Mouse (Mus musculus) lung, postnatal 0 days (tissue): Measurements from ENCODE around the gene Il18r1. TPM values are rescaled to one million over a fixed set of nuclear protein-coding genes. Genes with fewer than 3 reads are reported as not detected.

Experiments
- ATAC-seq: fragments of 200-750 bp; cut with Nextera tagmentation; 2 replicates; pipeline ENCODE4 v1.8.0; 2017; ENCODE audit warnings: moderate library complexity
- DNase-seq: peaks from one replicate; pipeline ENCODE4 v3.0.0-alpha.2; 2016; ENCODE audit warnings: low spot score
- H3K27ac ChIP-seq: fragments of 300-500 bp; sonication (generic); 2 replicates; pipeline ENCODE4 v1.5.1; 2014; ENCODE audit warnings: antibody characterized with exemption, mild to moderate bottlenecking, low read length, mixed read lengths
- H3K27me3 ChIP-seq: fragments of 300-500 bp; sonication (generic); replicated peaks from 2 replicates; pipeline ENCODE4 v1.6.1; 2014; ENCODE audit warnings: low read length, mixed read lengths; ENCODE audit not compliant: insufficient read depth
- H3K36me3 ChIP-seq: fragments of 300-500 bp; sonication (generic); 2 replicates; pipeline ENCODE4 v1.6.1; 2014; ENCODE audit warnings: low read length, mixed read lengths; ENCODE audit not compliant: insufficient read depth
- H3K4me1 ChIP-seq: fragments of 300-500 bp; sonication (generic); 2 replicates; pipeline ENCODE4 v1.6.1; 2014; ENCODE audit warnings: antibody characterized with exemption, low read depth, low read length, mixed read lengths; ENCODE audit not compliant: insufficient read depth
- H3K4me2 ChIP-seq: fragments of 300-500 bp; sonication (generic); replicated peaks from 2 replicates; pipeline ENCODE4 v1.6.1; 2014; ENCODE audit warnings: low read depth, mild to moderate bottlenecking, low read length, moderate library complexity, mixed read lengths
- H3K4me3 ChIP-seq: fragments of 300-500 bp; sonication (generic); 2 replicates; pipeline ENCODE4 v1.5.1; 2014; ENCODE audit warnings: low read depth, low read length
- H3K9ac ChIP-seq: fragments of 300-500 bp; sonication (generic); replicated peaks from 2 replicates; pipeline ENCODE4 v1.6.1; 2014; ENCODE audit warnings: low read depth, mild to moderate bottlenecking
- H3K9me3 ChIP-seq: fragments of 300-500 bp; sonication (generic); 2 replicates; pipeline ENCODE4 v1.6.1; 2016; ENCODE audit warnings: low read length, mixed read lengths
- CTCF ChIP-seq: IDR thresholded peaks from 2 replicates; pipeline ENCODE4 v1.5.1; 2016; ENCODE audit warnings: antibody characterized with exemption, mild to moderate bottlenecking
- EP300 ChIP-seq: IDR thresholded peaks from 2 replicates; pipeline ENCODE4 v1.6.1; 2016; ENCODE audit warnings: antibody characterized with exemption, mild to moderate bottlenecking, control low read depth
- WGBS: fragments of 180-500 bp; shearing (Covaris S2); extraction: QIAGEN DNeasy Blood & Tissue Kit; methylation state at CpG from one replicate; pipeline ENCODE4 v1.1.7; 2014; 5-methylcytosine and 5-hydroxymethylcytosine counted together
- polyA plus RNA-seq: library from polyadenylated mRNA; unstranded; fragments of >200 nt; fragmentation: Nextera tagmentation; extraction: Ambion mirVana; gene quantifications from 2 replicates; pipeline ENCODE4 v1.2.1, GENCODE M21; 2015

Gene Il18r1
- polyA plus RNA-seq, 1 experiment from 2014 or later, result 38.2 TPM

- Histone ChIP-seq H3K4me1 (no peaks in the 10 kb centered on the region), H3K27ac (peak overlapping the region; percentile 76), H3K4me3 (no peak overlapping the region), H3K9me3 (no peaks in the 10 kb centered on the region), H3K4me2 (peak overlapping the region; percentile 22; the same call in 1 of the 2 replicates), H3K9ac (no peak overlapping the region), H3K36me3 (no peaks in the 10 kb centered on the region), H3K27me3 (no peaks in the 10 kb centered on the region)
- TF ChIP-seq CTCF, result no peak
- TF ChIP-seq EP300, result peak; percentile 74
- peak; percentile 92 for ATAC-seq
- peak; percentile 87 for DNase-seq
- WGBS, result 48% methylated on average over 11 of the region's 11 CpGs
Measured at GRCm38 (mm10) chr1:40501546-40502398, 36.4 kb downstream of the Il18r1 start.

- Histone ChIP-seq H3K27me3 (no peaks in the 10 kb centered on the region), H3K9ac (no peak overlapping the region), H3K27ac (no peak overlapping the region), H3K4me1 (no peaks in the 10 kb centered on the region), H3K36me3 (no peaks in the 10 kb centered on the region), H3K4me2 (no peak overlapping the region), H3K4me3 (no peak overlapping the region), H3K9me3 (no peaks in the 10 kb centered on the region)
- 58% methylated on average over 5 of the region's 5 CpGs for WGBS
- ATAC-seq (no peak), DNase-seq (no peak)
- TF ChIP-seq EP300 (no peak), CTCF (no peak)
Measured at GRCm38 (mm10) chr1:40504548-40504947, 39.2 kb downstream of the Il18r1 start.

GRCm38 (mm10) chr1:40514851-40515585, 49.7 kb downstream of the Il18r1 start, which contains the start of gene Il18rap:
Il18rap (plus strand) TSS chr1:40515362.
- no peak within 1 kb of the TSS for H3K4me2 ChIP-seq

GRCm38 (mm10) chr1:40516364-40516763, 51.0 kb downstream of the Il18r1 start:
- no peak overlapping the region for H3K27ac ChIP-seq
- no peak overlapping the region for H3K4me2 ChIP-seq
- H3K36me3 ChIP-seq, result no peaks in the 10 kb centered on the region
- DNase-seq, result no peak
- H3K9ac ChIP-seq, result no peak overlapping the region
- no peak overlapping the region for H3K4me3 ChIP-seq
- no peaks in the 10 kb centered on the region for H3K4me1 ChIP-seq
- no peaks in the 10 kb centered on the region for H3K27me3 ChIP-seq
- TF ChIP-seq EP300 (no peak), CTCF (no peak)
- WGBS, result 89% methylated on average over 6 of the region's 6 CpGs
- ATAC-seq, result no peak
- H3K9me3 ChIP-seq, result no peaks in the 10 kb centered on the region

More at GRCm38 (mm10) chr1:40514851-40515585, 49.7 kb downstream of the Il18r1 start, which contains the start of gene Il18rap:
- TF ChIP-seq EP300 (peak; percentile 39; the same call in 1 of the 2 replicates), CTCF (no peak)
- Histone ChIP-seq H3K9ac (no peak within 1 kb of the TSS), H3K4me3 (no peak within 1 kb of the TSS), H3K4me1 (no peaks in the 10 kb centered on the region), H3K27ac (no peak within 1 kb of the TSS), H3K36me3 (no peaks in the 10 kb centered on the region), H3K9me3 (no peaks in the 10 kb centered on the region), H3K27me3 (no peaks in the 10 kb centered on the region)
- DNase-seq (peak; percentile 47), ATAC-seq (no peak)
- 50% methylated on average over 9 of the region's 9 CpGs for WGBS

- TF ChIP-seq EP300 (no peak), CTCF (no peak)
- Histone ChIP-seq H3K9ac (no peak overlapping the region), H3K4me1 (no peaks in the 10 kb centered on the region), H3K4me3 (no peak overlapping the region), H3K9me3 (no peaks in the 10 kb centered on the region), H3K36me3 (no peaks in the 10 kb centered on the region), H3K4me2 (no peak overlapping the region), H3K27ac (no peak overlapping the region), H3K27me3 (no peaks in the 10 kb centered on the region)
- WGBS, result 67% methylated on average over 7 of the region's 7 CpGs
- ATAC-seq (no peak), DNase-seq (no peak)
Measured at GRCm38 (mm10) chr1:40522918-40523317, 57.6 kb downstream of the Il18r1 start.
